Mouse (Mus musculus): ENCODE results near the gene Fbxo6. TPM values are rescaled to one million over a fixed set of nuclear protein-coding genes. Genes with fewer than 3 reads are reported as not detected.

Gene Fbxo6
- total RNA-seq, 2 experiments from 2014 or later = 28.2 to 32.8 TPM

Small RNA genes within 50 kb of the gene (microRNA-seq; reads per million reads assigned to microRNA genes)
- gene Mir7022 = not detected

Other genes starting within 250 kb of the Fbxo6 start
- gene Mfn2, start 247.4 kb downstream of the Fbxo6 start, total RNA-seq (2021) = 100 to 1,000 TPM; 140 to 144 TPM
- gene Plod1, start 215.4 kb downstream of the Fbxo6 start, total RNA-seq (2021) = 10 to 100 TPM; 39.5 to 46.6 TPM
- gene 2510039O18Rik, start 211.2 kb downstream of the Fbxo6 start, total RNA-seq (2021) = 10 to 100 TPM; 52.3 to 53.8 TPM
- gene Nppb, start 166.4 kb downstream of the Fbxo6 start, total RNA-seq (2021) = under 1 TPM; 0.39 to 0.56 TPM
- gene Nppa, start 151.4 kb downstream of the Fbxo6 start, total RNA-seq (2021) = not detected
- 10 to 100 TPM; 21.0 to 23.6 TPM for gene Clcn6, start 113.3 kb downstream of the Fbxo6 start, total RNA-seq (2021)
- 10 to 100 TPM; 47.0 to 56.6 TPM for gene Mthfr, start 113.1 kb downstream of the Fbxo6 start, total RNA-seq (2021)
- gene Agtrap, start 64.1 kb downstream of the Fbxo6 start, total RNA-seq (2021) = 10 to 100 TPM; 77.6 to 83.7 TPM
- gene Mad2l2, start 21.8 kb downstream of the Fbxo6 start, total RNA-seq (2021) = 10 to 100 TPM; 24.0 to 24.6 TPM
- 1 to 10 TPM in 1 of 2 experiments, under 1 TPM in 1; 0.42 to 1.0 TPM for gene Draxin, start 21.4 kb downstream of the Fbxo6 start, total RNA-seq (2021)
- gene Fbxo44, start 8.3 kb upstream of the Fbxo6 start, total RNA-seq (2021) = 10 to 100 TPM; 13.9 to 15.0 TPM
- gene Fbxo2, start 8.5 kb upstream of the Fbxo6 start, total RNA-seq (2021) = 1 to 10 TPM; 2.7 to 2.8 TPM
- gene Disp3, start 135.8 kb upstream of the Fbxo6 start, total RNA-seq (2021) = 1 to 10 TPM in 1 of 2 experiments, under 1 TPM in 1; 0.95 to 1.2 TPM